Mouse (Mus musculus) embryonic fibroblast, embryonic 13.5 days (primary cell): ENCODE data around the gene Sept9.

Experiments
- CTCF ChIP-seq: IDR thresholded peaks from 2 replicates; pipeline ENCODE4 v1.5.1; 2011; ENCODE audit warnings: mild to moderate bottlenecking, control low read depth, low read length, moderate library complexity, borderline replicate concordance; ENCODE audit not compliant: insufficient read depth
- POLR2A ChIP-seq: IDR thresholded peaks from 2 replicates; pipeline ENCODE4 v1.6.1; 2011; ENCODE audit warnings: low read depth, mild to moderate bottlenecking, control low read depth, low read length, moderate library complexity

DNA sequence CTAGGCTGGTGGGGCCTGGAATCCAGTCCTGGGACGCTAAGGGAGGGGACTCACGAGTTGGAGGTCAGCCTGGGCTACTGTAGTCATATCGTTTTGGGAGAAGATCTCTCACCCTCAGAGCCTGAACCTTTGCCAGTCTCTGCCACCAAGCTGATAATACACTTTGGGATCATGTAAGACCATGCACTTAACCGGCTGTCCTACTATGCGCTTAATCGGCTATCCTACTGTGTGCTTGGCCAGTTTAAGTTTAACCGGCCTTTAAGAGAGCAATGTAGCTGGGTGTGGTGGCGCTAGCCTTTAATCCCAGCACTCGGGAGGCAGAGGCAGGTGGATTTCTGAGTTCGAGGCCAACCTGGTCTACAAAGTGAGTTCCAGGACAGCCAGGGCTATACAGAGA, 173.1 kb downstream of the Sept9 start:
- TF ChIP-seq POLR2A (no peak), CTCF (no peak)
